Mouse (Mus musculus): ENCODE measurements around the gene Foxe3.

Gene Foxe3

DNA sequence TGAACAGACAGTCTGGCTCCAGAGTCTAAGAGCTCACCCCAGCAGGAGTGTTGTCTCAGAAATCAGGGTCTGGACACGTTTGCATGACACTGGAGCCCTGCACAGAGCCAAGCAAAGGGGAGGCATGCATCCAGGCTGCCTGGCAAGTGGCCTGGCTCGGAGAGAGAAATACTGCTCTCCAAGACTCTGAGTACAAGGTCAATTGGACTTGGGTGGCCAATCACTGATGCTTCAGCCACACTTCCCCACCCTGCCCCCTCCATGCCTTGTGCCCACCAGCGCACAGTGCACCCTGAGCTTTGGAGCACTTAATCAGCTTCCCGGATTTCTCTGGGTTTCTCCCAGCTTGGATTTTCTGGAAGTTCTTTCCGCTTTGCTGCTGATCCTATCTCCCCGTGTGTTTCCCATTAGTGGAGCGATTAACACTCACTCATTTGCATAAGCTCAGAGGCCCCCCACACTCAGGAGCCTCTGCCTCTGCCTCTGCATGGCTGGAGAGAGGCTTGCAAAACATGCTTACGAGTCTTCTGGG lies 49.3 kb downstream of the Foxe3 start:
- DNase-seq (ENCODE audit: low read depth, low spot score), result no peak

Measured in CD4-positive, CD25-positive, alpha-beta regulatory T cell, adult 2 months (primary cell).